Comparison of ENCODE assay signal across 8 mouse cellular contexts in genomic region chr14:25768915-25769625, GRCm38 (mm10). TPM values are rescaled to one million over a fixed set of nuclear protein-coding genes. Genes with fewer than 3 reads are reported as not detected.
DNase-seq lines count a peak whose midpoint lies in the region; ATAC-seq lines count a peak whose summit lies in the region.

Zcchc24 (minus strand) TSS chr14:25769039.

- H3K4me1 ChIP-seq in brown adipose tissue, adult 24 weeks (ENCODE audit: control insufficient read depth, insufficient read depth, insufficient read length, low read length) = peaks cover 17% of the 10 kb centered on the region
- H3K4me1 ChIP-seq in forebrain, embryonic 15.5 days = peaks cover 41% of the 10 kb centered on the region
- H3K4me1 ChIP-seq in liver, embryonic 16.5 days (ENCODE audit: control insufficient read depth, low read depth, low read length) = peaks cover 13% of the 10 kb centered on the region
- peaks cover 58% of the 10 kb centered on the region for H3K4me1 ChIP-seq in neural tube, embryonic 13.5 days (replicated peaks)

- H3K27me3 ChIP-seq in forebrain, embryonic 15.5 days = no peaks in the 10 kb centered on the region
- H3K27me3 ChIP-seq in liver, embryonic 16.5 days (ENCODE audit: control insufficient read depth, insufficient read depth, low read depth, low read length) = peaks cover 6% of the 10 kb centered on the region; the same call in 1 of the 2 replicates
- peaks cover 11% of the 10 kb centered on the region; the same call in 1 of the 2 replicates for H3K27me3 ChIP-seq in neural tube, embryonic 13.5 days

- H3K27ac ChIP-seq in brown adipose tissue, adult 24 weeks (replicated peaks; ENCODE audit: low read depth, low read length) = peak within 1 kb of the TSS; percentile 84
- peak within 1 kb of the TSS; percentile 38; the same call in 1 of the 2 replicates for H3K27ac ChIP-seq in forebrain, embryonic 15.5 days (replicated peaks)
- peak within 1 kb of the TSS; percentile 67 for H3K27ac ChIP-seq in liver, embryonic 16.5 days (ENCODE audit: low read length)
- H3K27ac ChIP-seq in neural tube, embryonic 13.5 days (replicated peaks) = peak within 1 kb of the TSS; percentile 63

- WGBS in forebrain, embryonic 15.5 days = under 1% methylated on average over 37 of the region's 55 CpGs
- WGBS in large intestine, adult 2 months = 3% methylated on average over 53 of the region's 55 CpGs
- 3% methylated on average over 38 of the region's 55 CpGs for WGBS in liver, embryonic 16.5 days (ENCODE audit: insufficient replicate concordance)
- WGBS in neural tube, embryonic 13.5 days = under 1% methylated on average over 32 of the region's 55 CpGs

- peak; percentile 87 for ATAC-seq in forebrain, embryonic 15.5 days (replicated peaks)
- ATAC-seq in liver, embryonic 16.5 days (ENCODE audit: low read depth) = peak; percentile 88
- peak; percentile 82 for ATAC-seq in neural tube, embryonic 13.5 days (ENCODE audit: low read depth)

- intact Hi-C loops in heart, postnatal 14 days (cut with DNase I) = no loop called here

- peak within 1 kb of the TSS; percentile 99 for H3K4me3 ChIP-seq in brown adipose tissue, adult 24 weeks (ENCODE audit: insufficient read depth, low read depth, low read length)
- peak within 1 kb of the TSS; percentile 55 for H3K4me3 ChIP-seq in forebrain, embryonic 15.5 days
- peak within 1 kb of the TSS; percentile 61 for H3K4me3 ChIP-seq in liver, embryonic 16.5 days (ENCODE audit: low read depth, low read length)
- H3K4me3 ChIP-seq in neural tube, embryonic 13.5 days = peak within 1 kb of the TSS; percentile 53

- no peaks in the 10 kb centered on the region for H3K36me3 ChIP-seq in forebrain, embryonic 15.5 days
- H3K36me3 ChIP-seq in liver, embryonic 16.5 days (ENCODE audit: control insufficient read depth, insufficient read depth) = no peaks in the 10 kb centered on the region
- H3K36me3 ChIP-seq in neural tube, embryonic 13.5 days = no peaks in the 10 kb centered on the region

- peak; percentile 60 to 61 for DNase-seq in CD8-positive naive resting alpha-beta T cell, adult 2 months (ENCODE audit: low read depth in 2 of 2, low spot score in 2 of 2)
- DNase-seq in heart, postnatal 14 days = peak; percentile 95 to 97
- DNase-seq in large intestine, adult 2 months (ENCODE audit: low read depth, low spot score) = no peak
- DNase-seq in testis, postnatal 10 days (ENCODE audit: low spot score) = peak; percentile 94

- H3K9me3 ChIP-seq in forebrain, embryonic 15.5 days = no peaks in the 10 kb centered on the region
- no peaks in the 10 kb centered on the region for H3K9me3 ChIP-seq in liver, embryonic 16.5 days (replicated peaks; ENCODE audit: control insufficient read depth, low read length)
- H3K9me3 ChIP-seq in neural tube, embryonic 13.5 days = no peaks in the 10 kb centered on the region

- peak within 1 kb of the TSS; percentile 95 for H3K4me2 ChIP-seq in forebrain, embryonic 15.5 days (replicated peaks)
- peak within 1 kb of the TSS; percentile 61 for H3K4me2 ChIP-seq in liver, embryonic 16.5 days (ENCODE audit: low read depth, low read length)
- H3K4me2 ChIP-seq in neural tube, embryonic 13.5 days = peak within 1 kb of the TSS; percentile 82

- H3K9ac ChIP-seq in forebrain, embryonic 15.5 days (replicated peaks) = peak within 1 kb of the TSS; percentile 56
- H3K9ac ChIP-seq in liver, embryonic 16.5 days (ENCODE audit: low read depth, low read length) = peak within 1 kb of the TSS; percentile 73
- H3K9ac ChIP-seq in neural tube, embryonic 13.5 days = peak within 1 kb of the TSS; percentile 73

RNA-seq across cellular contexts. Expression of gene Zcchc24, which starts in this region (rescaled TPM):
- polyA plus RNA-seq in brown adipose tissue, adult 24 weeks (2012; ENCODE audit: insufficient read depth, insufficient read length, missing spikeins) = 29.0 and 42.1 TPM in 2 replicates
- polyA plus RNA-seq in forebrain, embryonic 15.5 days (2015; fragmentation: Nextera tagmentation; extraction: Ambion mirVana) = 10.7 and 12.3 TPM in 2 replicates
- 10 to 100 TPM; 47.6 to 48.3 TPM for total RNA-seq in heart, postnatal 14 days (2021)
- polyA plus RNA-seq in large intestine, adult 2 months (2012; rRNA removed) = 11.2 and 15.3 TPM in 2 replicates
- 4.5 and 5.5 TPM in 2 replicates for polyA plus RNA-seq in liver, embryonic 16.5 days (2015; fragmentation: Nextera tagmentation; extraction: Ambion mirVana)
- polyA plus RNA-seq in neural tube, embryonic 13.5 days (2015; fragmentation: Nextera tagmentation; extraction: Ambion mirVana) = 14.2 and 16.7 TPM in 2 replicates
